Mouse (Mus musculus) testis, postnatal 14 days (tissue): ENCODE results near the gene Fus.
"Not testable (repeated sequence)": the region's sequence is repeated elsewhere in the genome, so short reads cannot be mapped to it uniquely, and the experiment has no call there.

Source experiments
- DNase-seq: peaks from one replicate; pipeline ENCODE4 v3.0.0; 2021; ENCODE audit warnings: low spot score

Fus gene

GRCm38 (mm10) chr7:127967004-127967921, at the start of gene Fus:
TSS of gene Fus (plus strand) at chr7:127967457.
- peak; percentile 94 for DNase-seq

- no peak for DNase-seq
Observed at GRCm38 (mm10) chr7:127918203-127918602, 49.1 kb upstream of the Fus start.

DNA sequence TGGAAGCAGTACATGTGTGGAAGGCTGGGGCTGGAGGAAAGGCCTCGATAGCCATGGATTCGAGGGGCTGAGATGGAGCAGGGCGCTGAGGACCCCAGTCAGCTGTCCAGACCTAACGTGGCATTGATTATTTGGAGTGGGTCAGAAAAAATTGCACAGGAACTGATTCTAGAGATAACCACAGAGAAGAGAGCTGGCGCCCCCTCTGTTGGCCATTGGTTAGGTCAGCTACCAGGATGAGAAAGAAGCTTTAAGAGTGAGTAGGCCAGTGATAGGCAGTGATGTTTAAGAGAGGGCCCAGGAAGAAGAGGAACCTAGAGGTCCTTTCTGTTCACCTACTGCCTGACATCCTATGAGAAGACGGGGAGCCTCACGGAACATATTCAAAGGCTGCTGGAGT, 48.0 kb upstream of the Fus start:
- DNase-seq: no peak

DNA sequence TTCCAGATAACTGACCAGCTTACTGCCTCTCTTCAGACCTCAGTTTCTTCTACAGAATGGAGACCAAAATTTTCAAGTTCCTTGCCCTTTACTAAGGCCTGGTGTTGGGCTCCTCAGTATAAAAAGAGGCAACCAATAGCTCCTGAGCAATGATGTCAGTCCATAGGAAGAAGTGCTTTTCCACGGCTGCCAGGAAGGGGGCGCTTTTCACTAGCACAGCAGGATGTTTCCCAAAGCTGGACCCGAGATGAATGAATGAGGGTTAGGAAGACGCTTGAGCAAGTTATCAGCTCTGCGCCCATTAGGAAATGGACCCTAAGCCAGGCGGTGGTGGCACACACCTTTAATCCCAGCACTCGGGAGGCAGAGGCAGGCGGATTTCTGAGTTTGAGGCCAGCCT, 45.7 kb upstream of the Fus start:
- DNase-seq: no peak

- no peak for DNase-seq
Observed at GRCm38 (mm10) chr7:127922451-127923275, 44.6 kb upstream of the Fus start.

DNA sequence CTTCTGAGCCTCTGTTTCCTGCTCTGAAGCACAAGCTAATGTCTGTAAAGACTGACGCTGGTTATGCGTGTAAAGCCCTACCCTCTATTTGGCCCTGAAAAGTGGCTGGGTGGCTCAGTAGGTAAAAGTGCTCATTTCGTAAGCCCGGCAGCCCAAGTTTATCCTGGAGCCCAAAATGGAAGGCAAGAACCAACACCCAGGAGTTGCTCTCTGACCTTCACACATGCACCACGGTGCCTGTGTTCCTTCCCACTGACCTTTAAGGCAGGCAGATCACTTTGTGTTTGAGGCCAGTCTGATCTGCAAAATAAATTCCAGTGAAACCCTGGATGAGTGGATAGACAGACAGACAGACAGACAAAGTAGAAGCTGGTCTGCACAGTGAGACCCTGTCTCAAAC, 43.5 kb upstream of the Fus start:
- DNase-seq: no peak

- no peak for DNase-seq
Observed at GRCm38 (mm10) chr7:127925252-127925651, 42.0 kb upstream of the Fus start.

DNA sequence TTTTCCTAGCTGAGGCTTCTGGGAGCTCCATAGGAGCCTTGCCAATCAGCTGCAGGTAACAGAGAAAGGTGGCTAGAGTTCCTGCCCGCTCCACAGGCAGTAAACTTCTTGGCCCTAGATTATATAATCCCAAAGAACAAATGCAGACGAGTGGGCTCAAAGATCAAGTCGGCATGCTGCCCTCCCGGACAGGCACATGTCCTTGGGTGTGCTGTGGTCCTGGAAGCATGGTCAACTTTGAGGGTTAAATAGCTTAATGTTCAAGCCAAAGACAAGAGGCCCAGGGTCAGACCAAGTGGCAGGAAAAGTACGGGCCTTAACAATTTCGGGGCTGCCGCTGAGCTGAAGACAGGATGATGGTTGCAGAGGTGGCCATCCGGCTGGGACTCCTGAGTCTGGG, 41.2 kb upstream of the Fus start:
- DNase-seq: no peak

- no peak for DNase-seq
Observed at GRCm38 (mm10) chr7:127926846-127927245, 40.4 kb upstream of the Fus start.

GRCm38 (mm10) chr7:127927726-127928125, 39.5 kb upstream of the Fus start:
- DNase-seq: no peak

DNA sequence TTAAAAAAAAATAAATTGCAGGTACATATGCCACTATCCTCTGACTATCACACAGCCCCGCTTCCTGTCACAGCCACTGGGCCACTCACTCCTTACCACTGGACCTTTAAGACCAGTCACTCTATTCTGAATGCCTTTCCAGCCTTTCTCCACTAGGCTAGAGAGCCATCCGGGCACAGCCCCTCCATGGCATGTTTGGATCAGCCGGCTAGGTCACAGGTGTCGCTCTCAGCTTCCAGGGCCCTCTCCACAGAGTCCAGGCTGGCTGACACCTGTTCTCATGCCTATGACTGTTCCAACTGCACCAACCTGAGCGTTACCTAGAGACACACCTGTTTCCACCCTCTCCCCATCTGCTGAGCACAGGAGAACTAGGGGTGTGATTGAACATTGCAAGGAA, 38.7 kb upstream of the Fus start:
- no peak for DNase-seq

DNA sequence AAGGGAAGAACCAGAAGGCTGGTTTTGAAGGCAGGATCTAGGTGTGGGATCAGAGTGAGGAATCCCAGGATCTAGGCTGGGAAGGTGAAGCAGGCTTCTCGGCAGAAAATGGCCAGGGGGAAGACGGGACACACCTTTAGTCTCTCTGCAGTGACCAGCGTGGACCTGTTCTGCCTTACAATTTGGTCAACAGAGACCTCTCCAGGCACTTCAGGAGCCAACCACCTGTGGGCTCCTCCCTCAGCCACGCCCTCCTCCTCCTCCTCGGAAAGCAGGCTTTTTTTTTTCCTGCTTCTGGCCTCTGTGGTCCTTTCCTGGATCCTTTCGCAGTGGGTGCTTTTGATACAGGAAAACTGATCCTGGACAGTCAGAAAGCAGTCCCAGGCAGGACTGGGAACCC, 37.3 kb upstream of the Fus start, which contains the start of gene Prss8:
Prss8 (minus strand) TSS at position 182 of the 400 bp plus-strand sequence.
- no peak for DNase-seq

GRCm38 (mm10) chr7:127930636-127931035, 36.6 kb upstream of the Fus start:
- DNase-seq: no peak

- DNase-seq: no peak
Observed at GRCm38 (mm10) chr7:127931351-127932135, 35.7 kb upstream of the Fus start.

- no peak for DNase-seq
Observed at GRCm38 (mm10) chr7:127932273-127933031, 34.8 kb upstream of the Fus start.

GRCm38 (mm10) chr7:127934075-127934474, 33.2 kb upstream of the Fus start:
- DNase-seq: no peak

GRCm38 (mm10) chr7:127935028-127935722, 32.1 kb upstream of the Fus start:
- DNase-seq: peak; percentile 95

GRCm38 (mm10) chr7:127935748-127936159, 31.5 kb upstream of the Fus start:
- no peak for DNase-seq

- DNase-seq: no peak
Observed at GRCm38 (mm10) chr7:127936216-127936884, 30.9 kb upstream of the Fus start.

GRCm38 (mm10) chr7:127942097-127942496, 25.2 kb upstream of the Fus start:
- not testable (repeated sequence) for DNase-seq
